ENCODE assay signal across 15 mouse cellular contexts in the genomic region with DNA sequence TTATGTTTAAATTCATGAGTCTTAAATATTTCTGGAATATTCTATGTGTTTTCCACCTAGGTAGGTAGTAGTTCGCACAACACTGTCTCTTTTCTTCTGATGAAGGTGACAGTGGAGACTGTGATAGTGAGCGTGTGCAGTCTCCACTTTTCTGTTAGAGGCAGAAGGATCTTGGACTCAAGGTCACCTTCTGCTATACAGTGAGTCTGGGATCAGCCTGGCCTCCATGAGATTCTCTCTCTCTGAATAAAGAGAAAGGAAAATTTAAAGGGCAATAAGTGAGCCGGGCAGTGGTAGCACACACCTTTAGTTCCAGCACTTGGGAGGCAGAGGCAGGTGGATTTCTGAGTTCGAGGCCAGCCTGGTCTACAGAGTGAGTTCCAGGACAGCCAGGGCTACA.
"Had no signal": no experiment of that assay in that cellular context is flagged by ENCODE, and none has a peak within 500 bp of the region (broad histone marks: within the 10 kb centered on the region; RNA-seq: fewer than 3 reads in every experiment).

No protein-coding gene starts in this region.

- H3K4me1 ChIP-seq: stomach, embryonic 15.5 days had no signal

- DNase-seq: kidney, postnatal 4 days; layer of hippocampus, adult 9-11 months; liver, postnatal 0 days; lung, embryonic 14.5 days; right cerebral cortex, postnatal 14 days; right cerebral cortex, postnatal 4 days; spleen, adult 18-20 months; thymus, postnatal 25 days had no signal

- H3K36me3 ChIP-seq: limb, embryonic 12.5 days; limb, embryonic 15.5 days; midbrain, embryonic 13.5 days; stomach, embryonic 15.5 days had no signal

- H3K9me3 ChIP-seq: limb, embryonic 15.5 days; midbrain, embryonic 13.5 days; stomach, embryonic 15.5 days had no signal

- H3K9ac ChIP-seq: limb, embryonic 15.5 days; liver, embryonic 14.5 days; lung, embryonic 14.5 days; stomach, embryonic 15.5 days had no signal

- H3K27ac ChIP-seq: layer of hippocampus, adult 2 months; limb, embryonic 15.5 days; liver, embryonic 14.5 days; macrophage; midbrain, embryonic 13.5 days; stomach, embryonic 15.5 days had no signal

- H3K27me3 ChIP-seq: limb, embryonic 12.5 days; limb, embryonic 15.5 days; midbrain, embryonic 13.5 days; stomach, embryonic 15.5 days had no signal
